Mouse (Mus musculus): ENCODE measurements around the gene Gm7137. TPM values are rescaled to one million over a fixed set of nuclear protein-coding genes. Genes with fewer than 3 reads are reported as not detected.

The Gm7137 gene
- polyA plus RNA-seq, 1 experiment from 2014 or later = not detected

Other genes starting within 250 kb of the Gm7137 start
- 74.1 and 85.5 TPM in 2 replicates for gene Pttg1ip, start 206.5 kb downstream of the Gm7137 start, polyA plus RNA-seq (2014; fragmentation: Nextera tagmentation; extraction: Ambion mirVana)
- gene Sumo3, start 182.1 kb downstream of the Gm7137 start, polyA plus RNA-seq (2014; fragmentation: Nextera tagmentation; extraction: Ambion mirVana) = 277 and 308 TPM in 2 replicates
- gene Gm49325, start 182.0 kb downstream of the Gm7137 start, polyA plus RNA-seq (2014; fragmentation: Nextera tagmentation; extraction: Ambion mirVana) = 1.7 and 16.2 TPM in 2 replicates
- 72.6 and 73.6 TPM in 2 replicates for gene Ube2g2, start 165.9 kb downstream of the Gm7137 start, polyA plus RNA-seq (2014; fragmentation: Nextera tagmentation; extraction: Ambion mirVana)
- gene Tspear, start 101.6 kb downstream of the Gm7137 start, polyA plus RNA-seq (2014; fragmentation: Nextera tagmentation; extraction: Ambion mirVana) = 0.45 and 0.55 TPM in 2 replicates
- not detected in 2 replicates for gene Gm19402, start 97.4 kb downstream of the Gm7137 start, polyA plus RNA-seq (2014; fragmentation: Nextera tagmentation; extraction: Ambion mirVana)
- not detected in 2 replicates for gene Gm9508, start 91.0 kb downstream of the Gm7137 start, polyA plus RNA-seq (2014; fragmentation: Nextera tagmentation; extraction: Ambion mirVana)
- gene Gm10272, start 81.6 kb downstream of the Gm7137 start, polyA plus RNA-seq (2014; fragmentation: Nextera tagmentation; extraction: Ambion mirVana) = not detected in 2 replicates
- gene Gm10024, start 76.7 kb downstream of the Gm7137 start, polyA plus RNA-seq (2014; fragmentation: Nextera tagmentation; extraction: Ambion mirVana) = not detected in 2 replicates
- gene Gm10142, start 72.4 kb downstream of the Gm7137 start, polyA plus RNA-seq (2014; fragmentation: Nextera tagmentation; extraction: Ambion mirVana) = not detected in 2 replicates
- gene Krtap12-1, start 67.6 kb downstream of the Gm7137 start, polyA plus RNA-seq (2014; fragmentation: Nextera tagmentation; extraction: Ambion mirVana) = not detected in 2 replicates
- gene Gm10100, start 61.7 kb downstream of the Gm7137 start, polyA plus RNA-seq (2014; fragmentation: Nextera tagmentation; extraction: Ambion mirVana) = not detected in 2 replicates
- not detected in 2 replicates for gene Gm18596, start 45.6 kb downstream of the Gm7137 start, polyA plus RNA-seq (2014; fragmentation: Nextera tagmentation; extraction: Ambion mirVana)
- not detected in 2 replicates for gene Gm9736, start 36.8 kb downstream of the Gm7137 start, polyA plus RNA-seq (2014; fragmentation: Nextera tagmentation; extraction: Ambion mirVana)
- not detected in 2 replicates for gene Gm3233, start 28.5 kb downstream of the Gm7137 start, polyA plus RNA-seq (2014; fragmentation: Nextera tagmentation; extraction: Ambion mirVana)
- not detected in 2 replicates for gene Gm3238, start 16.9 kb downstream of the Gm7137 start, polyA plus RNA-seq (2014; fragmentation: Nextera tagmentation; extraction: Ambion mirVana)
- gene Gm7138, start 11.3 kb downstream of the Gm7137 start, polyA plus RNA-seq (2014; fragmentation: Nextera tagmentation; extraction: Ambion mirVana) = not detected in 2 replicates
- gene Gm3250, start 5.7 kb downstream of the Gm7137 start, polyA plus RNA-seq (2014; fragmentation: Nextera tagmentation; extraction: Ambion mirVana) = not detected in 2 replicates
- gene Gm9639, start 6.9 kb upstream of the Gm7137 start, polyA plus RNA-seq (2014; fragmentation: Nextera tagmentation; extraction: Ambion mirVana) = not detected in 2 replicates
- not detected in 2 replicates for gene Gm19668, start 10.9 kb upstream of the Gm7137 start, polyA plus RNA-seq (2014; fragmentation: Nextera tagmentation; extraction: Ambion mirVana)
- gene Gm9507, start 23.6 kb upstream of the Gm7137 start, polyA plus RNA-seq (2014; fragmentation: Nextera tagmentation; extraction: Ambion mirVana) = not detected in 2 replicates
- not detected in 2 replicates for gene Gm2696, start 26.5 kb upstream of the Gm7137 start, polyA plus RNA-seq (2014; fragmentation: Nextera tagmentation; extraction: Ambion mirVana)
- gene Krtap10-4, start 38.9 kb upstream of the Gm7137 start, polyA plus RNA-seq (2014; fragmentation: Nextera tagmentation; extraction: Ambion mirVana) = not detected in 2 replicates
- not detected in 2 replicates for gene Krtap10-10, start 47.7 kb upstream of the Gm7137 start, polyA plus RNA-seq (2014; fragmentation: Nextera tagmentation; extraction: Ambion mirVana)
- not detected in 2 replicates for gene Gm36176, start 58.6 kb upstream of the Gm7137 start, polyA plus RNA-seq (2014; fragmentation: Nextera tagmentation; extraction: Ambion mirVana)
- gene Gm10318, start 64.7 kb upstream of the Gm7137 start, polyA plus RNA-seq (2014; fragmentation: Nextera tagmentation; extraction: Ambion mirVana) = not detected in 2 replicates
- gene Gm3285, start 73.8 kb upstream of the Gm7137 start, polyA plus RNA-seq (2014; fragmentation: Nextera tagmentation; extraction: Ambion mirVana) = not detected in 2 replicates
- 6.4 and 8.4 TPM in 2 replicates for gene Lrrc3, start 114.3 kb upstream of the Gm7137 start, polyA plus RNA-seq (2014; fragmentation: Nextera tagmentation; extraction: Ambion mirVana)
- gene Trpm2, start 182.4 kb upstream of the Gm7137 start, polyA plus RNA-seq (2014; fragmentation: Nextera tagmentation; extraction: Ambion mirVana) = 1.4 and 2.8 TPM in 2 replicates
- gene 1810043G02Rik, start 190.3 kb upstream of the Gm7137 start, polyA plus RNA-seq (2014; fragmentation: Nextera tagmentation; extraction: Ambion mirVana) = 31.0 and 35.0 TPM in 2 replicates
- gene Pfkl, start 221.9 kb upstream of the Gm7137 start, polyA plus RNA-seq (2014; fragmentation: Nextera tagmentation; extraction: Ambion mirVana) = 77.0 and 91.6 TPM in 2 replicates